Mouse (Mus musculus): ENCODE data around the gene Olfr97.

Olfr97 gene

GRCm38 (mm10) chr17:37196845-37197724 is 40.0 kb downstream of the Olfr97 start:
- DNase-seq (ENCODE audit: low read depth, low spot score) = no peak

- no peak for DNase-seq (ENCODE audit: low read depth, low spot score)
Observed at GRCm38 (mm10) chr17:37194782-37195181, 42.3 kb downstream of the Olfr97 start.

GRCm38 (mm10) chr17:37193656-37194055 is 43.5 kb downstream of the Olfr97 start, which contains the start of gene Ubd:
TSS of gene Ubd (plus strand) at chr17:37193892.
- no peak for DNase-seq (ENCODE audit: low read depth, low spot score)

- DNase-seq (ENCODE audit: low read depth, low spot score) = no peak
Observed at GRCm38 (mm10) chr17:37193032-37193431, 44.1 kb downstream of the Olfr97 start.

GRCm38 (mm10) chr17:37190711-37191110 is 46.4 kb downstream of the Olfr97 start:
- DNase-seq (ENCODE audit: low read depth, low spot score) = peak; percentile 6

GRCm38 (mm10) chr17:37185474-37185873 is 51.7 kb downstream of the Olfr97 start:
- DNase-seq (ENCODE audit: low read depth, low spot score) = peak; percentile 3

Measured in skeletal muscle tissue, adult 2 months (tissue).